22 mouse cellular contexts compared by ENCODE assay signal in genomic region chr1:38544501-38544900, GRCm38 (mm10).
DNase-seq lines count a peak whose midpoint lies in the region; ATAC-seq lines count a peak whose summit lies in the region.
"Had no signal": no experiment of that assay in that cellular context is flagged by ENCODE, and none has a peak within 500 bp of the region (broad histone marks: within the 10 kb centered on the region; RNA-seq: fewer than 3 reads in every experiment).

No protein-coding gene starts in this region.

- no peak for ATAC-seq in hindbrain, embryonic 13.5 days (ENCODE audit: low FRiP score)
- ATAC-seq in hindbrain, embryonic 16.5 days, result no peak
- ATAC-seq in hindbrain, embryonic 14.5 days (ENCODE audit: low FRiP score), result no peak
- no peak for ATAC-seq in neural tube, embryonic 15.5 days (ENCODE audit: low FRiP score)
- no peak for ATAC-seq in intestine, embryonic 16.5 days
- ATAC-seq: CD4-positive, CD25-positive, alpha-beta regulatory T cell, adult 4 months; forebrain, embryonic 16.5 days; intestine, postnatal 0 days had no signal

- H3K4me3 ChIP-seq in hindbrain, embryonic 13.5 days, result no peak overlapping the region
- no peak overlapping the region for H3K4me3 ChIP-seq in hindbrain, embryonic 16.5 days (ENCODE audit: low read length)
- no peak overlapping the region for H3K4me3 ChIP-seq in hindbrain, embryonic 14.5 days (replicated peaks; ENCODE audit: low read length)
- no peak overlapping the region for H3K4me3 ChIP-seq in neural tube, embryonic 15.5 days (replicated peaks)
- H3K4me3 ChIP-seq in intestine, embryonic 16.5 days (ENCODE audit: low read length), result no peak overlapping the region
- H3K4me3 ChIP-seq: embryonic facial prominence, embryonic 12.5 days; forebrain, embryonic 12.5 days had no signal

- DNase-seq in embryo, embryonic 10.5 days (ENCODE audit: low spot score), result peak; percentile 50
- DNase-seq in hindbrain, embryonic 14.5 days (ENCODE audit: low spot score), result no peak
- no peak for DNase-seq in adrenal gland, adult (ENCODE audit: inconsistent age in 2 of 2, low spot score in 1 of 2)
- DNase-seq: adrenal gland, postnatal 10 days; B cell, adult 2 months; cerebellum, adult 11-12 months; cerebellum, adult 9-10 months; cerebellum, postnatal 25 days; gastrocnemius, postnatal 25 days; heart, postnatal 10 days; heart, postnatal 4 days; kidney, adult 8-10 months had no signal

- WGBS in hindbrain, embryonic 13.5 days, result 14% methylated on average over 3 of the region's 3 CpGs
- 13% methylated on average over 3 of the region's 3 CpGs for WGBS in hindbrain, embryonic 16.5 days
- 9% methylated on average over 3 of the region's 3 CpGs for WGBS in hindbrain, embryonic 14.5 days
- 20% methylated on average over 3 of the region's 3 CpGs for WGBS in neural tube, embryonic 15.5 days
- 33% methylated on average over 3 of the region's 3 CpGs for WGBS in intestine, embryonic 16.5 days

- peak overlapping the region; percentile 81 for H3K27ac ChIP-seq in hindbrain, embryonic 13.5 days
- H3K27ac ChIP-seq in hindbrain, embryonic 16.5 days (ENCODE audit: low read depth, low read length), result no peak overlapping the region
- H3K27ac ChIP-seq in hindbrain, embryonic 14.5 days, result peak overlapping the region; percentile 40
- H3K27ac ChIP-seq in neural tube, embryonic 15.5 days (replicated peaks), result 0 out of 2 replicates have a peak overlapping the region, but pooled peaks have one; percentile 41
- H3K27ac ChIP-seq in intestine, embryonic 16.5 days (ENCODE audit: low read length), result no peak overlapping the region
- H3K27ac ChIP-seq: embryonic facial prominence, embryonic 12.5 days; forebrain, embryonic 12.5 days had no signal

- no peak overlapping the region for H3K4me2 ChIP-seq in hindbrain, embryonic 13.5 days
- H3K4me2 ChIP-seq in hindbrain, embryonic 16.5 days (ENCODE audit: low read length), result no peak overlapping the region
- H3K4me2 ChIP-seq in hindbrain, embryonic 14.5 days (replicated peaks), result no peak overlapping the region
- H3K4me2 ChIP-seq in neural tube, embryonic 15.5 days, result no peak overlapping the region
- H3K4me2 ChIP-seq in intestine, embryonic 16.5 days (ENCODE audit: low read depth, low read length), result no peak overlapping the region
- H3K4me2 ChIP-seq: embryonic facial prominence, embryonic 12.5 days; forebrain, embryonic 12.5 days had no signal

- H3K36me3 ChIP-seq in hindbrain, embryonic 13.5 days, result no peaks in the 10 kb centered on the region
- H3K36me3 ChIP-seq in hindbrain, embryonic 16.5 days (ENCODE audit: control insufficient read depth, insufficient read depth, low read length), result no peaks in the 10 kb centered on the region
- H3K36me3 ChIP-seq in hindbrain, embryonic 14.5 days (replicated peaks; ENCODE audit: control insufficient read depth, insufficient read depth), result no peaks in the 10 kb centered on the region
- H3K36me3 ChIP-seq in neural tube, embryonic 15.5 days, result no peaks in the 10 kb centered on the region
- H3K36me3 ChIP-seq in intestine, embryonic 16.5 days (ENCODE audit: control insufficient read depth, insufficient read depth, low read length), result no peaks in the 10 kb centered on the region
- H3K36me3 ChIP-seq: embryonic facial prominence, embryonic 12.5 days; forebrain, embryonic 12.5 days; G1E had no signal

- no peaks in the 10 kb centered on the region for H3K27me3 ChIP-seq in hindbrain, embryonic 13.5 days
- H3K27me3 ChIP-seq in hindbrain, embryonic 16.5 days (replicated peaks; ENCODE audit: control insufficient read depth, insufficient read depth, low read length), result no peaks in the 10 kb centered on the region
- no peaks in the 10 kb centered on the region for H3K27me3 ChIP-seq in hindbrain, embryonic 14.5 days (ENCODE audit: control insufficient read depth, insufficient read depth, low read length)
- no peaks in the 10 kb centered on the region for H3K27me3 ChIP-seq in neural tube, embryonic 15.5 days (replicated peaks)
- H3K27me3 ChIP-seq in intestine, embryonic 16.5 days (replicated peaks; ENCODE audit: control insufficient read depth, insufficient read depth, low read length), result no peaks in the 10 kb centered on the region
- H3K27me3 ChIP-seq: embryonic facial prominence, embryonic 12.5 days; forebrain, embryonic 12.5 days had no signal

- H3K9ac ChIP-seq in hindbrain, embryonic 13.5 days, result no peak overlapping the region
- no peak overlapping the region for H3K9ac ChIP-seq in hindbrain, embryonic 16.5 days (ENCODE audit: low read depth, low read length)
- no peak overlapping the region for H3K9ac ChIP-seq in hindbrain, embryonic 14.5 days
- H3K9ac ChIP-seq in neural tube, embryonic 15.5 days (replicated peaks), result no peak overlapping the region
- H3K9ac ChIP-seq in intestine, embryonic 16.5 days (ENCODE audit: low read depth, low read length), result no peak overlapping the region
- H3K9ac ChIP-seq: embryonic facial prominence, embryonic 12.5 days; forebrain, embryonic 12.5 days had no signal

- no peaks in the 10 kb centered on the region for H3K9me3 ChIP-seq in hindbrain, embryonic 13.5 days
- H3K9me3 ChIP-seq in hindbrain, embryonic 16.5 days (ENCODE audit: control insufficient read depth, low read length), result no peaks in the 10 kb centered on the region
- H3K9me3 ChIP-seq in hindbrain, embryonic 14.5 days (ENCODE audit: control insufficient read depth, low read length), result no peaks in the 10 kb centered on the region
- H3K9me3 ChIP-seq in neural tube, embryonic 15.5 days (replicated peaks), result no peaks in the 10 kb centered on the region
- no peaks in the 10 kb centered on the region for H3K9me3 ChIP-seq in intestine, embryonic 16.5 days (ENCODE audit: control insufficient read depth, low read length)
- H3K9me3 ChIP-seq: embryonic facial prominence, embryonic 12.5 days; forebrain, embryonic 12.5 days; G1E had no signal

- peaks cover 59% of the 10 kb centered on the region for H3K4me1 ChIP-seq in hindbrain, embryonic 13.5 days (replicated peaks)
- peaks cover 32% of the 10 kb centered on the region for H3K4me1 ChIP-seq in hindbrain, embryonic 16.5 days (ENCODE audit: control insufficient read depth, insufficient read depth, low read depth, low read length)
- H3K4me1 ChIP-seq in hindbrain, embryonic 14.5 days (replicated peaks; ENCODE audit: control insufficient read depth, insufficient read depth, low read length), result peaks cover 54% of the 10 kb centered on the region
- peaks cover 56% of the 10 kb centered on the region for H3K4me1 ChIP-seq in neural tube, embryonic 15.5 days
- H3K4me1 ChIP-seq in intestine, embryonic 16.5 days (ENCODE audit: control insufficient read depth, insufficient read depth, low read length), result peaks cover 17% of the 10 kb centered on the region

Comparison
In these comparisons a context has a peak if more than half of its experiments do, and no peak if none do; other contexts are left out.
1. H3K27ac ChIP-seq: peak in hindbrain, embryonic 13.5 days (single experiment), hindbrain, embryonic 14.5 days (single experiment) and neural tube, embryonic 15.5 days (single experiment); none in hindbrain, embryonic 16.5 days (single experiment) and intestine, embryonic 16.5 days (single experiment).